Mouse (Mus musculus): ENCODE measurements around the gene Mettl18.

DNA sequence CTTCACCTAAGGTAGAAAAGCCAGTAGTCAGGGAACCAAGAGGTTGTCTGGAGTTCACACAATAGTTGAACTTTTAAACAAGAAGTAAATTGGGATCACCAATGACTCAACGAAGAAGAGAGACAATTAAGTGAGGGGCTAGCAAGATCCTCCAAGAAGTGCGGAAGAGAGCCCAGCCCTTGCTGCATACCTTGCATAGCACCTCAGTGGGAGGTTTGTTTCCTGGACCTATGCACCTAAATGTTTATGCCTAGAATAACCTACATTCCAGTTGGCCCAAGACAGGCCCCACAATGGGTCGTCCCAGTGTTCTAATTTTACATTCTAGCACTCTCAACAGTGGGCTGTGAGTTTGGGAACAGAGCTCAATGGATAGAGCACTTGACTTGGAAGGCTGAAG lies 9.6 kb downstream of the Mettl18 start:
- TF ChIP-seq CTCF (IDR thresholded peaks at IDR 0.05; ENCODE audit: low read depth), result no peak
- TF ChIP-seq EP300 (IDR thresholded peaks at IDR 0.05; ENCODE audit: low read depth), result no peak
